Mouse (Mus musculus): Measurements from ENCODE around the gene Hspa14.

- TF ChIP-seq GATA1 (IDR thresholded peaks at IDR 0.05; ENCODE audit: low read length) (no peak), TAL1 (IDR thresholded peaks at IDR 0.05; ENCODE audit: low read length) (no peak)
Observed at GRCm38 (mm10) chr2:3449431-3449830, 63.2 kb downstream of the Hspa14 start.

Data from erythroblast, embryonic 14.5 days (primary cell).